Mouse (Mus musculus): Measurements from ENCODE around the gene Gsn. TPM values are rescaled to one million over a fixed set of nuclear protein-coding genes. Genes with fewer than 3 reads are reported as not detected.

Gsn gene
- polyA plus RNA-seq, 1 experiment from 2014 or later, result 1,007 TPM

GRCm38 (mm10) chr2:35257886-35258285 lies 1.7 kb downstream of the Gsn start:
- ATAC-seq (no peak), DNase-seq (ENCODE audit: low spot score) (peak; percentile 25)
- TF ChIP-seq EP300 (IDR thresholded peaks at IDR 0.05), result no peak
- TF ChIP-seq CTCF (IDR thresholded peaks at IDR 0.05), result no peak
- Histone ChIP-seq H3K4me1 (ENCODE audit: insufficient read depth, low read depth, low read length) (peaks cover 10% of the 10 kb centered on the region), H3K4me2 (replicated peaks; ENCODE audit: low read depth, low read length) (peak overlapping the region; percentile 87), H3K27me3 (replicated peaks; ENCODE audit: insufficient read depth, low read length) (no peaks in the 10 kb centered on the region), H3K36me3 (ENCODE audit: insufficient read depth, low read length) (no peaks in the 10 kb centered on the region), H3K9me3 (ENCODE audit: low read length) (no peaks in the 10 kb centered on the region), H3K9ac (replicated peaks; ENCODE audit: low read depth) (0 out of 2 replicates have a peak overlapping the region, but pooled peaks have one; percentile 0), H3K27ac (ENCODE audit: low read length) (0 out of 2 replicates have a peak overlapping the region, but pooled peaks have one; percentile 16), H3K4me3 (ENCODE audit: low read depth, low read length) (no peak overlapping the region)
- WGBS, result 80% methylated on average over 2 of the region's 2 CpGs

DNA sequence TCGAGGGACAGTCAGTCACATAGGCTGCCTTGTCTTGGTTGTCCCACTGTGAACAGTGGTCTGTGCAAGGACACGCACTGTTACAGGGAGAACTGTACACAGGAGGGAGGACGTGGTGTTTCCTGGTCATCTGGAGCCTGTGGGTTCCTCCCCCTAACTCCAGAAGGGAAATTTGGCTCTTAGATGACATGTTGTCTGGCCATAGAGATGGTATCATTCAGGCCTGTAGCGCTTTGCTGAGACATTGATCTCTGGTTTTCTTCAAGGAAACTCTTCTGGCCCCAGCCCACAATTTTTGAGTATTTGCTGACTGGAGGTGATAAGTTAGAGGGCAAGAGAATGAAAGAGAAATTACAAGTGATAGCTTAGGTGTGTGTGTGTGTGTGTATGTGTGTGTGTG lies 2.4 kb downstream of the Gsn start:
- no peak for ATAC-seq
- Histone ChIP-seq H3K4me1 (ENCODE audit: insufficient read depth, low read depth, low read length) (peaks cover 10% of the 10 kb centered on the region), H3K4me2 (replicated peaks; ENCODE audit: low read depth, low read length) (no peak overlapping the region; the same call in 1 of the 2 replicates), H3K4me3 (ENCODE audit: low read depth, low read length) (no peak overlapping the region), H3K27ac (ENCODE audit: low read length) (no peak overlapping the region), H3K27me3 (replicated peaks; ENCODE audit: insufficient read depth, low read length) (no peaks in the 10 kb centered on the region), H3K9ac (replicated peaks; ENCODE audit: low read depth) (no peak overlapping the region), H3K9me3 (ENCODE audit: low read length) (no peaks in the 10 kb centered on the region), H3K36me3 (ENCODE audit: insufficient read depth, low read length) (no peaks in the 10 kb centered on the region)
- no peak for DNase-seq (ENCODE audit: low spot score)
- WGBS, result 69% methylated on average over 4 of the region's 4 CpGs
- TF ChIP-seq EP300 (IDR thresholded peaks at IDR 0.05) (no peak), CTCF (IDR thresholded peaks at IDR 0.05) (no peak)

DNA sequence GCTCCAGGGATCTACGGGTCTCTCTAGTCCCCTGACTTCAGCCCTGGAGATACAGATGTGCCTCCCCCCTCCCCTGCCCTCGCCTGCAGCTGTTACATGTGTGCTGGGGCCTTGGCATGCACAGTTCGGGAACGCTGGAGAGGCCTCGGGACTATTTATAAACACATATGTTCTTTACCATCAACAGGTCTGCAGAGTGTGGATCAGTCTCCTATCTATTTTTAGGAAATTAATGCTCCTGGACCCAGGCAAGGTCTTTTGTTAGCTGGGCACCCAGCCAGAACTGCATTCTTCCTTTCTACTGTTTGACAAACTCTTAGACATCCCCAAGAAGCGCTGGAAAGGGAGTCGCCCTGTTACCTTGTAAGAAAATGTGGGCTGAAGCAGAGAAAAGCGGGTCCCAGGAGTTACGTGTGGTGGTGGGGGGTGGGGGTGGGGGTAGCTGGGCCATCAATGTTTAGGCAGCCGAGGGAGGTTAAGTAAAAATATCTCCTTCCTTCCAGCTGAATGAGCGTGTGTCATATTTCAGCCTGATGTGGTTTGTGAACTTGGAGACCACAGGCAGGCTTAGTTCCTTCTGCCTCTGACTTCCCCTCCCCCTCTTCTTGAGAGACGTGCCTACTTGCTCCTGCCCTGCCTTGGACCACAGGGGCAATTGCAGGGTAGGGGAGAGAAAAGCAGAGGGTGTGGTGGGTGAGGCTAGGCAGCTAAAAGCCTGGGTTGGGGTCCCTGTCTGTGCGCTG lies 3.3 kb downstream of the Gsn start:
- 9% methylated on average over 12 of the region's 13 CpGs for WGBS
- ATAC-seq (peak; percentile 12; the same call in 1 of the 2 replicates), DNase-seq (ENCODE audit: low spot score) (peak; percentile 67)

GRCm38 (mm10) chr2:35260291-35260690 lies 4.1 kb downstream of the Gsn start:
- Histone ChIP-seq H3K27me3 (replicated peaks; ENCODE audit: insufficient read depth, low read length) (no peaks in the 10 kb centered on the region), H3K36me3 (ENCODE audit: insufficient read depth, low read length) (no peaks in the 10 kb centered on the region), H3K27ac (ENCODE audit: low read length) (no peak overlapping the region), H3K9ac (replicated peaks; ENCODE audit: low read depth) (no peak overlapping the region), H3K9me3 (ENCODE audit: low read length) (no peaks in the 10 kb centered on the region), H3K4me2 (replicated peaks; ENCODE audit: low read depth, low read length) (no peak overlapping the region), H3K4me3 (ENCODE audit: low read depth, low read length) (no peak overlapping the region), H3K4me1 (ENCODE audit: insufficient read depth, low read depth, low read length) (peaks cover 10% of the 10 kb centered on the region)
- no peak for DNase-seq (ENCODE audit: low spot score)
- ATAC-seq, result no peak
- TF ChIP-seq EP300 (IDR thresholded peaks at IDR 0.05) (no peak), CTCF (IDR thresholded peaks at IDR 0.05) (no peak)
- 57% methylated on average over 1 of the region's 1 CpGs for WGBS

More for the DNA sequence above, 3.3 kb downstream of the Gsn start:
- Histone ChIP-seq H3K9ac (replicated peaks; ENCODE audit: low read depth) (no peak overlapping the region), H3K36me3 (ENCODE audit: insufficient read depth, low read length) (no peaks in the 10 kb centered on the region), H3K27ac (ENCODE audit: low read length) (peak overlapping the region; percentile 43), H3K4me1 (ENCODE audit: insufficient read depth, low read depth, low read length) (peaks cover 10% of the 10 kb centered on the region), H3K9me3 (ENCODE audit: low read length) (no peaks in the 10 kb centered on the region), H3K4me2 (replicated peaks; ENCODE audit: low read depth, low read length) (0 out of 2 replicates have a peak overlapping the region, but pooled peaks have one; percentile 21), H3K4me3 (ENCODE audit: low read depth, low read length) (no peak overlapping the region), H3K27me3 (replicated peaks; ENCODE audit: insufficient read depth, low read length) (no peaks in the 10 kb centered on the region)
- TF ChIP-seq CTCF (IDR thresholded peaks at IDR 0.05), result no peak
- no peak for TF ChIP-seq EP300 (IDR thresholded peaks at IDR 0.05)

GRCm38 (mm10) chr2:35264095-35264494 lies 7.9 kb downstream of the Gsn start:
- H3K4me2 ChIP-seq (replicated peaks; ENCODE audit: low read depth, low read length), result no peak overlapping the region
- H3K9me3 ChIP-seq (ENCODE audit: low read length), result no peaks in the 10 kb centered on the region
- no peak overlapping the region for H3K9ac ChIP-seq (replicated peaks; ENCODE audit: low read depth)
- WGBS, result 32% methylated on average over 1 of the region's 1 CpGs
- H3K27me3 ChIP-seq (replicated peaks; ENCODE audit: insufficient read depth, low read length), result no peaks in the 10 kb centered on the region
- ATAC-seq (no peak), DNase-seq (ENCODE audit: low spot score) (no peak)
- H3K4me1 ChIP-seq (ENCODE audit: insufficient read depth, low read depth, low read length), result peaks cover 18% of the 10 kb centered on the region
- TF ChIP-seq EP300 (IDR thresholded peaks at IDR 0.05) (no peak), CTCF (IDR thresholded peaks at IDR 0.05) (no peak)
- no peaks in the 10 kb centered on the region for H3K36me3 ChIP-seq (ENCODE audit: insufficient read depth, low read length)
- no peak overlapping the region for H3K4me3 ChIP-seq (ENCODE audit: low read depth, low read length)
- peak overlapping the region; percentile 34; the same call in 1 of the 2 replicates for H3K27ac ChIP-seq (ENCODE audit: low read length)

- no peaks in the 10 kb centered on the region for H3K36me3 ChIP-seq (ENCODE audit: insufficient read depth, low read length)
- DNase-seq (ENCODE audit: low spot score) (peak; percentile 94), ATAC-seq (peak; percentile 34)
- H3K4me2 ChIP-seq (replicated peaks; ENCODE audit: low read depth, low read length), result no peak overlapping the region
- peaks cover 24% of the 10 kb centered on the region; the same call in 1 of the 2 replicates for H3K4me1 ChIP-seq (ENCODE audit: insufficient read depth, low read depth, low read length)
- no peaks in the 10 kb centered on the region for H3K9me3 ChIP-seq (ENCODE audit: low read length)
- H3K9ac ChIP-seq (replicated peaks; ENCODE audit: low read depth), result no peak overlapping the region
- H3K27me3 ChIP-seq (replicated peaks; ENCODE audit: insufficient read depth, low read length), result no peaks in the 10 kb centered on the region
- 31% methylated on average over 8 of the region's 8 CpGs for WGBS
- H3K4me3 ChIP-seq (ENCODE audit: low read depth, low read length), result no peak overlapping the region
- TF ChIP-seq CTCF (IDR thresholded peaks at IDR 0.05) (peak; percentile 90), EP300 (IDR thresholded peaks at IDR 0.05) (0 out of 2 replicates have a peak, but pooled peaks have one; percentile 22)
- peak overlapping the region; percentile 95 for H3K27ac ChIP-seq (ENCODE audit: low read length)
These were observed 9.1 kb downstream of the Gsn start for GRCm38 (mm10) chr2:35265296-35265695.

Data from lung, postnatal 0 days (tissue).